Mouse (Mus musculus) effector memory CD4-positive, alpha-beta T cell, adult 7 months (primary cell): ENCODE measurements around the gene Tecrl. TPM values are rescaled to one million over a fixed set of nuclear protein-coding genes. Genes with fewer than 3 reads are reported as not detected.

Experiments used
- polyA plus RNA-seq: library from polyadenylated mRNA; unstranded; fragments of 100-300 nt; shearing (Covaris generic); gene quantifications from one replicate; pipeline ENCODE4 v1.2.1, GENCODE M21; 2017

Tecrl gene
- not detected for polyA plus RNA-seq

GRCm38 (mm10) chr5:83354846-83355561 is at the start of gene Tecrl:
Gene Tecrl (minus strand): TSS chr5:83355195.

